Mouse (Mus musculus) ES-E14 (cell line): ENCODE measurements around the gene R3hdm1. TPM values are rescaled to one million over a fixed set of nuclear protein-coding genes. Genes with fewer than 3 reads are reported as not detected.

ENCODE experiments used
- DNase-seq: peaks from one replicate; pipeline ENCODE4 v3.0.0-alpha.2; 2013; ENCODE audit warnings: low read depth, low spot score
- H3K27ac ChIP-seq: 2 replicates; pipeline ENCODE4 v1.5.1; 2012; ENCODE audit warnings: low read depth, mild to moderate bottlenecking, low read length, moderate library complexity, mixed read lengths; ENCODE audit not compliant: poor library complexity, insufficient read depth, severe bottlenecking
- H3K36me3 ChIP-seq: 2 replicates; pipeline ENCODE4 v1.6.1; 2012; ENCODE audit warnings: mild to moderate bottlenecking, low read length, moderate library complexity, mixed read lengths; ENCODE audit not compliant: control insufficient read depth, poor library complexity, insufficient read depth, severe bottlenecking
- H3K4me1 ChIP-seq, 2 experiments: fragments of 150-350 bp in 1 of 2; sonication (generic) in 1 of 2; 2 replicates each; pipeline ENCODE4 v1.6.1; 2012; ENCODE audit warnings: low read length in 2 of 2, mild to moderate bottlenecking in 1 of 2, mixed read lengths in 1 of 2; ENCODE audit not compliant: control insufficient read depth in 2 of 2, insufficient read depth in 2 of 2, poor library complexity in 1 of 2
- H3K4me3 ChIP-seq, 2 experiments: fragments of 150-350 bp in 1 of 2; sonication (generic) in 1 of 2; 2 replicates each; pipeline ENCODE4 v1.5.1; 2012; ENCODE audit warnings: low read length in 2 of 2, low read depth in 1 of 2, mild to moderate bottlenecking in 1 of 2, mixed read lengths in 1 of 2; ENCODE audit not compliant: insufficient read depth in 1 of 2, poor library complexity in 1 of 2, severe bottlenecking in 1 of 2
- H3K9ac ChIP-seq: 2 replicates; pipeline ENCODE4 v1.6.1; 2012; ENCODE audit warnings: low read depth, mild to moderate bottlenecking, low read length, mixed read lengths; ENCODE audit not compliant: poor library complexity, insufficient read depth, severe bottlenecking
- H3K9me3 ChIP-seq: fragments of 150-350 bp; sonication (generic); 2 replicates; pipeline ENCODE4 v1.6.1; 2012; ENCODE audit warnings: low read depth, mild to moderate bottlenecking, low read length; ENCODE audit not compliant: control insufficient read depth, insufficient read depth
- CHD2 ChIP-seq: IDR thresholded peaks from 2 replicates; pipeline ENCODE4 v1.6.1; 2014; ENCODE audit warnings: mild to moderate bottlenecking, low read depth, low read length, inconsistent platforms
- HCFC1 ChIP-seq: IDR thresholded peaks from 2 replicates; pipeline ENCODE4 v1.6.1; 2012; ENCODE audit warnings: low read length, inconsistent platforms, borderline replicate concordance; ENCODE audit not compliant: insufficient read depth
- MAFK ChIP-seq: IDR thresholded peaks from 2 replicates; pipeline ENCODE4 v1.6.1; 2014; ENCODE audit warnings: mild to moderate bottlenecking, low read depth, low read length, inconsistent platforms; ENCODE audit not compliant: insufficient read depth
- ZC3H11A ChIP-seq: IDR thresholded peaks from 2 replicates; pipeline ENCODE4 v1.6.1; 2012; ENCODE audit warnings: low read depth, mild to moderate bottlenecking, inconsistent platforms, low read length, borderline replicate concordance
- ZNF384 ChIP-seq: IDR thresholded peaks from 2 replicates; pipeline ENCODE4 v1.6.1; 2012; ENCODE audit warnings: low read depth, low read length, inconsistent platforms
- in situ Hi-C, 2 experiments: fragments of 600-800 bp; cut with MboI; formaldehyde crosslinking; loops; one replicate each; pipeline ENCODE4 v1.15.1; 2025; ENCODE audit warnings: low sequenced_read_pairs in 2 of 2, inconsistent platforms in 1 of 2; ENCODE audit not compliant: unreplicated experiment in 2 of 2
- total RNA-seq: library from RNA; depleted of rRNA; stranded (reverse); fragments of 300-350 nt; gene quantifications from 2 replicates; pipeline ENCODE4 v1.2.3, GENCODE M21; 2012

Gene R3hdm1
- total RNA-seq, 1 experiment, result 56.6 TPM

DNA sequence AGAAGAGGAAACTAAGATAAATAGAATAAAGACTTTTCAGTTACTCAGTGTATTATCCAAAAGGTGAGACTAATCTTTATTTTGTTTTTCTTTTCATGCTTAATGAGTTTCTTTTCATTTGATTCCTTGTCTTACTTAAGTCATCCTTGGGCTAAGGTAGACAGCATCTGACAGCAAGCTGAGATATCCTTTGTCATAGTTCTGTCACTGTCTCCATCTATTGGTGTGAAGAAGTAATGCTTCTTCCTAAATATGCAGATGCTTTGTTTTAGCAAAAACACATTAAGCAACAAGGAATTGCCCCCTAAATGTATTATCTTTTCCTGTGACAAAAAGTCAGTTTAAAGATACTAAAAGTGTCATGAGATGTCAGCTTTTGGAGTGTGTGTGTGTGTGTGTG, 37.9 kb downstream of the R3hdm1 start:
- Histone ChIP-seq H3K36me3 (no peaks in the 10 kb centered on the region), H3K27ac (no peak overlapping the region), H3K9me3 (no peaks in the 10 kb centered on the region), H3K4me3 (no peak overlapping the region), H3K4me1 (no peaks in the 10 kb centered on the region), H3K9ac (no peak overlapping the region)
- DNase-seq, result no peak
- in situ Hi-C loops, result no loop called here
- TF ChIP-seq ZC3H11A (no peak), ZNF384 (no peak), CHD2 (no peak), MAFK (no peak), HCFC1 (no peak)

DNA sequence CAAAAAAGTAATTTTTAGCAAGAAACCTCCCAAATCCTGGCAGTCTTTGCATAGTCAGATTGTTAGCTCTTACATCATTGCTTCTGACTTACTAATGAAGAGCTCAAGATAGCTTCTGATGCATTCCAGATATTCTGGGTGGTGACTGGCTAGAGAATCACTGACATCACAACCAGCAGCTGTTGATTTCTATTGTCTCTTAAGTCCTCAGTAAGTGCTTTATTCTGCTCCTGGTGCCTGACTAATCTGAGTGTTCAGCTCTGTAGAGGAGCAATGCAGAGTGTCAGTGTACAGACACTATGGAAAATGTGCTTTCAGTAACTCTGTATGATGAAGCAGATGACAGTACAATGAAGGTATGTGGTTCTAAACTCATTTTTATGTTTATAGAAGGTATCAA, 38.6 kb downstream of the R3hdm1 start:
- Histone ChIP-seq H3K36me3 (no peaks in the 10 kb centered on the region), H3K9me3 (no peaks in the 10 kb centered on the region), H3K9ac (no peak overlapping the region), H3K27ac (no peak overlapping the region), H3K4me3 (no peak overlapping the region), H3K4me1 (no peaks in the 10 kb centered on the region)
- no peak for TF ChIP-seq ZNF384
- no peak for TF ChIP-seq CHD2
- no peak for TF ChIP-seq ZC3H11A
- TF ChIP-seq MAFK, result no peak
- TF ChIP-seq HCFC1, result no peak
- in situ Hi-C loops, result no loop called here
- no peak for DNase-seq

DNA sequence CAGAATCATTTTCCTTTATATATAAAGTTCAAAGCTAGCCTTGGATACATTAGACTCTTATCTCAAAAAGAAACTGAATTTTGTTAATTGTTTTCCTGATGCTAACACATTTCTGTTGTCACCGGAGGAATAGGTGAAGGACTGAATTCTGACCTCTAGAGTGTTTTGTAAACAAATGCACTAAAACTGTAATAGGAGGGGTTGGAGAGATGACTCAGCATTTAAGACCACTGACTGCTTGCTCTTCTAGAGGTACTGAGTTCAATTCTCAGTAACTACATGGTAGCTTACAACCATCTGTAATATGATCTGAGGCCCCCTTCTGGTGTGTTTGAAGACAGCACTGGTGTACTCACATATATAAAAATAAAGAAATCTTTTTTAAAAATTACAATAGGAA, 63.9 kb downstream of the R3hdm1 start:
- no peak overlapping the region for H3K4me3 ChIP-seq
- no peak for DNase-seq
- no peak for TF ChIP-seq ZC3H11A
- TF ChIP-seq ZNF384, result no peak
- TF ChIP-seq HCFC1, result no peak
- TF ChIP-seq CHD2, result no peak
- TF ChIP-seq MAFK, result peak; percentile 77

DNA sequence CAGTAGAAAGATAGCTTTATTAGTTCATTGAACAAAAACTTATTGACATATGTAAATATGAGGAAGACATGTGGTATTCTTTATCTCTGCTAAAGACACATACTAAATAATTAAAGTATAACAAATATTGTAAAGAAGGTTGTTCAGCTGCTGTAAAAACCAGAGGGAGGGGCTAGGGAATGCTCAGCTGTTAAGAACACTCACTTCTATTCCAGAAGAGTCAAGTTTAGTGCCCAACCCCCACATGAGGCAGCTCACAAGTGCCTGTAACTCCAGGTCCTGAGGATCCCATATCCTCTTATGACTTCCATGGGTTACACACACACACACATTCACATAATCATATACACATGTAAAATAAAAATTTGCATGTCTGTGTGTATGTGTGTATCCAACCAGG, 67.0 kb downstream of the R3hdm1 start:
- Histone ChIP-seq H3K27ac (no peak overlapping the region), H3K9ac (no peak overlapping the region), H3K36me3 (no peaks in the 10 kb centered on the region; the same call in 1 of the 2 replicates), H3K4me3 (no peak overlapping the region), H3K4me1 (no peaks in the 10 kb centered on the region), H3K9me3 (no peaks in the 10 kb centered on the region)
- in situ Hi-C loops, result no loop called here
- DNase-seq, result no peak
- TF ChIP-seq ZC3H11A (no peak), HCFC1 (no peak), CHD2 (no peak), MAFK (no peak), ZNF384 (no peak)

More for the DNA sequence above, 63.9 kb downstream of the R3hdm1 start:
- no peaks in the 10 kb centered on the region for H3K4me1 ChIP-seq
- no peak overlapping the region for H3K9ac ChIP-seq
- H3K9me3 ChIP-seq, result no peaks in the 10 kb centered on the region
- in situ Hi-C loops, result no loop called here
- H3K27ac ChIP-seq, result no peak overlapping the region
- no peaks in the 10 kb centered on the region for H3K36me3 ChIP-seq

DNA sequence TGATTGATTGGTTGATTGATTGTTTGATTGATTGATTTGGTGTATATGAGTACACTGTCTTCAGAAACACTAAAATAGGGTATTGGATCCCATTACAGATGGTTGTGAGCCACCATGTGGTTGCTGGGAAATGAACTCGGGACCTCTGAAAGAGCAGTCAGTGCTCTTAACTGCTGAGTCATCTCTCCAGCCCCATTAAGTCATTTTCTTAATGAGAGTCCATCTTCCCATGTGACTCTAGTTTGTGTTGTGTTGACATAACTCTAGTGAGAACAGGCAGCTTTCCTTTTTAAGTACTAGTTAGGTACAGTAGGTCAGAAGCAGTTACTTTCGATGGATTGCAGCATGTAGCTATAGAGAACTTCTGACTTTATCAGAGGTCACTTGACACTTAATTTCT, 88.3 kb downstream of the R3hdm1 start:
- in situ Hi-C loops, result no loop called here
- H3K9ac ChIP-seq, result no peak overlapping the region
- H3K9me3 ChIP-seq, result no peaks in the 10 kb centered on the region
- DNase-seq, result no peak
- peaks cover 13% of the 10 kb centered on the region for H3K36me3 ChIP-seq
- no peak overlapping the region for H3K27ac ChIP-seq
- no peak overlapping the region for H3K4me3 ChIP-seq
- H3K4me1 ChIP-seq, result 0 out of 4 replicates have a peak, but pooled peaks cover 0 to 2% of the 10 kb centered on the region in 2 experiments
- TF ChIP-seq CHD2 (no peak), ZC3H11A (no peak), MAFK (peak; percentile 44; the same call in 1 of the 2 replicates), ZNF384 (no peak)
